Mouse (Mus musculus) heart, adult 2 months (tissue): ENCODE data around the gene Pole2.

Experiments
- CTCF ChIP-seq: fragments of 200-600 bp; IDR thresholded peaks from 2 replicates; pipeline ENCODE4 v1.8.1; 2022; ENCODE audit warnings: antibody characterized with exemption, mild to moderate bottlenecking, moderate library complexity
- POLR2A ChIP-seq: fragments of 200-500 bp; IDR thresholded peaks from 2 replicates; pipeline ENCODE4 v1.6.1; 2011; ENCODE audit warnings: mild to moderate bottlenecking, low read depth, low read length, control low read depth; ENCODE audit not compliant: insufficient read depth

DNA sequence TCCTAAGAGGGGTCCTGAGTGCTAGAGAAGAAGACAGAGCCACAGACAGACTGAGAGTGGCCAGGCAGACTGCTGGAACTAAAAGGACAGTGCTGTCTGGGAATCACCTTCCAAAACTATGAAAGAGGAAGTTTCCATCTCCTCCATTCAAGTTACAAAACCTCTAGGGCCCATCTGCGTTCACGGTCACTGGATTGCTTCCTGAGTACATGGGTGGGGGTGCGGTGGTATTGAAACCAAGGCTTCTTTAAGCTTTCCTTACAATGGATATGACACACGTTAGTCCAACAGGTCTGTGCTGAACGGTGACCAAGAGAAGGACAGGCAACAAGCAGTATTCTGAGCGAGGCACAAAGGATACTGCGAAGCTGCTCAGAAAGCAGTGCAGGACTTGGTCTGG, 13.6 kb downstream of the Pole2 start:
- no peak for TF ChIP-seq POLR2A
- no peak for TF ChIP-seq CTCF
